Mouse (Mus musculus): Measurements from ENCODE around the gene Kcnc1.

Kcnc1 gene

GRCm38 (mm10) chr7:46473141-46473540, 76.8 kb downstream of the Kcnc1 start:
- no peak for DNase-seq (ENCODE audit: low spot score)

GRCm38 (mm10) chr7:46475464-46475863, 79.2 kb downstream of the Kcnc1 start:
- no peak for DNase-seq (ENCODE audit: low spot score)

DNA sequence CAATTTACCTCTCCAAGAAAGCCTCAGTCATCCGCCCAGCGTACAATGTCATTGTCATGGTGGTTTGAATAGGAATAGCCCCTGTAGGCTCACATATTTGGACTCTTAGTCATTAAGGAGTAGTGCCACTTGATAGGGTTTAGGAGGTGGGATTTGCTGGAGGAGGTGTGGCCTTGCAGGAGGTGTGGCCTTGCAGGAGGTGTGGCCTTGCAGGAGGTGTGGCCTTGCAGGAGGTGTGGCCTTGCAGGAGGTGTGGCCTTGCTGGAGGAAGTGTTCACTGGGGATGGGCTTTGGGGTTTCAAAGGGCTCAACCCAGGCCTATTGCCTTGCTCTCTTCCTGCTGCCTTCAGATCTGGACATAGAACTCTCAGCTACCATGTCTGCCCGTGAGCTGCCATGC, 81.2 kb downstream of the Kcnc1 start:
- no peak for DNase-seq (ENCODE audit: low spot score)

DNA sequence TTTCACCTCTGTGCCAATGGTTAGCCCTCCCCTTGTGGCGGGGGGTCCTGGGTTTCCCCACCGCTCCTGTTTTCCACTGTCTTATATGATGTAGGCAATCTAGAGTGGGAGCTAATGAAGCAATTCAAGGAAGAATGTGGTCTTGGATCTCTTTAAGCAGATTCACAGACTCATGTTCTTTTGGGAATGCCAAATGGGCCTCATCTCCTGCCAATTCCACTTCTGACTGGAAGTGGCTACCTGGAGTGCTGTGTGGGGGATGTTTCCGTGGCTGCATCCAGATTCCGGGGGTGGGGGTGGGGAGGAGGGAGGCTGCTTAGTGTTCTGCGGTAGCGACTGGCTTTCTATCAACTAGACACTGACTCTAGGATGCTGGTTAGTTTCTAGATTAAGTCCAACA, 83.5 kb downstream of the Kcnc1 start:
- no peak for DNase-seq (ENCODE audit: low spot score)

DNA sequence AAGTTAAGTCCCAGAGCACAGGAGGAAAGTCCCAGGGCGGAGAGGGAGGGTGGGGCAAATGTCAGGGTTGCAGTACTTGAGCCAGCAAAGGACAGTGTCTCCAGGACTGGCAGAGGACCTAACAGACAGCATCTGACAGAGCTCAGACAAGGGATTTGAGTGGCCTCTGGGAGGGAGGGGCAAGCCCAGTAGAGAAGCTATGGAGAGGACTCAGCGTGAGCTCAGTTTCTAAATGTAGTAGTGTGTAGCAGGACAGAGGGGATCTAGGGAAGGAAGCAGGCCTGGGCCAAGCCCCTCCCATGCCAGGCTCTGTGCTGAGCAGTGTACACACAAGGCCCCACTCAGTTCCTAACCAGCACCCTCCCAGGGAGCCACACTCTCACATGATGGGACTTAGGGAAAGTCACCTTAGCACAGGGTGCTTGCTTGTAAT, 85.8 kb downstream of the Kcnc1 start:
- no peak for DNase-seq (ENCODE audit: low spot score)

DNA sequence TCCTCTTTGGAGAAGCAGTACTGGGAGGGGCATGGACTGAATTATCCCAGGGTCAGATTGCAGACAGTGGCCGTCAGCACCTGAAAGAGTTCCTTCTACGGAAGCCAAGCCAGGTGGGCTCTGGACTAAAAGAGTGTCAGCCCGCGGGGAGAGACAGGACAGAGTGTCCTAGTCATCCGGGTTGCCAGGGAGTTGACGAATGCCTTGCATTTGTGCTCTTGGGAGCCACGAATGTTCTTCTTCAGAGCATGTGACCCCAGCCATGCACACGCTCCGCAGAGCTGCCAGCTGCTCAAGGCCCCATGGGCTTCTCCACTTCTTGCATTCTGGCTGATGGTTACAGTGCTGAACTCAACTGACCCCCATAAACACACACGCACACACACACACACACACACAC, 86.8 kb downstream of the Kcnc1 start:
- no peak for DNase-seq (ENCODE audit: low spot score)

- DNase-seq (ENCODE audit: low spot score): no peak
Measured at GRCm38 (mm10) chr7:46484223-46484622, 87.9 kb downstream of the Kcnc1 start.

- no peak for DNase-seq (ENCODE audit: low spot score)
Measured at GRCm38 (mm10) chr7:46486761-46487160, 90.5 kb downstream of the Kcnc1 start.

DNA sequence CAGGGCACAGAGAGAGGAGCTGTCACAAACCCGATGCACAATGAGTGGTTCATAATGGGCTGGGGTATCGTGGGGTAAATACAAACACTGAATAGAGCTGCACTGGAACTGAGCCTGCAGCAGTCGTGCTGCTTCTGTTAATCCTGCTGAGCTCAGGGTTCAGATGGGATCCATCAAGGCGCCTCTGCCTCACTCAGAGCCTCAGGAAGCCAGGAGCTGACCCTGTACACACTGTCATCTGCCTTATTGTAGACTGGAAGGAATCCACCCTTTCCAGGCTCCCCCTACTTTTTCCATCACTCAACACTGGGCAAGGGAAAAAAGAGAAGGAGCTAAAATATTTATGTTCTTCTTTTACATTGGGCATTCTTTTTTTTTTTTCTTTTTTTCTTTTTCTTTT, 91.1 kb downstream of the Kcnc1 start:
- no peak for DNase-seq (ENCODE audit: low spot score)

All from yolk sac, embryonic 10.5 days (tissue).